Mouse (Mus musculus) 3134 (cell line): ENCODE measurements around the gene Hoxd4.
A peak's percentile ranks its signal among the peaks of the same experiment; 100 is the strongest.

ENCODE experiments used
- DNase-seq: peaks from one replicate; pipeline ENCODE4 v3.0.0-alpha.2; 2011; ENCODE audit warnings: low spot score; ENCODE audit not compliant: insufficient read length; ENCODE audit errors: extremely low read depth

The Hoxd4 gene

GRCm38 (mm10) chr2:74704393-74704998 lies 7.2 kb upstream of the Hoxd4 start, which contains the start of gene Hoxd8:
Gene Hoxd8 (plus strand): TSS chr2:74704615.
- no peak for DNase-seq

- DNase-seq = no peak
Observed at GRCm38 (mm10) chr2:74704999-74705466, 6.7 kb upstream of the Hoxd4 start.

GRCm38 (mm10) chr2:74705467-74706089 lies 6.2 kb upstream of the Hoxd4 start:
- DNase-seq = no peak

GRCm38 (mm10) chr2:74706393-74706960 lies 5.3 kb upstream of the Hoxd4 start:
- DNase-seq = no peak

- no peak for DNase-seq
Observed at GRCm38 (mm10) chr2:74707599-74707998, 4.1 kb upstream of the Hoxd4 start.

- no peak for DNase-seq
Observed at GRCm38 (mm10) chr2:74708676-74709075, 3.1 kb upstream of the Hoxd4 start.

GRCm38 (mm10) chr2:74709465-74710419 lies 2.0 kb upstream of the Hoxd4 start:
- no peak for DNase-seq

GRCm38 (mm10) chr2:74710929-74711543 lies 693 bp upstream of the Hoxd4 start:
- DNase-seq = no peak

GRCm38 (mm10) chr2:74713239-74714150 lies 1.8 kb downstream of the Hoxd4 start:
- DNase-seq = no peak

GRCm38 (mm10) chr2:74714156-74714789 lies 2.5 kb downstream of the Hoxd4 start:
- no peak for DNase-seq

- DNase-seq = no peak
Observed at GRCm38 (mm10) chr2:74714881-74715280, 3.2 kb downstream of the Hoxd4 start.

- peak; percentile 82 for DNase-seq
Observed at GRCm38 (mm10) chr2:74715504-74716241, 3.9 kb downstream of the Hoxd4 start.

- DNase-seq = no peak
Observed at GRCm38 (mm10) chr2:74720384-74720783, 8.7 kb downstream of the Hoxd4 start.

- DNase-seq = no peak
Observed at GRCm38 (mm10) chr2:74720955-74721491, 9.3 kb downstream of the Hoxd4 start.

- no peak for DNase-seq
Observed at GRCm38 (mm10) chr2:74721882-74722281, 10.2 kb downstream of the Hoxd4 start.

GRCm38 (mm10) chr2:74722949-74723348 lies 11.2 kb downstream of the Hoxd4 start:
- DNase-seq = no peak

- no peak for DNase-seq
Observed at GRCm38 (mm10) chr2:74724244-74725015, 12.7 kb downstream of the Hoxd4 start.
